In the genomic region with DNA sequence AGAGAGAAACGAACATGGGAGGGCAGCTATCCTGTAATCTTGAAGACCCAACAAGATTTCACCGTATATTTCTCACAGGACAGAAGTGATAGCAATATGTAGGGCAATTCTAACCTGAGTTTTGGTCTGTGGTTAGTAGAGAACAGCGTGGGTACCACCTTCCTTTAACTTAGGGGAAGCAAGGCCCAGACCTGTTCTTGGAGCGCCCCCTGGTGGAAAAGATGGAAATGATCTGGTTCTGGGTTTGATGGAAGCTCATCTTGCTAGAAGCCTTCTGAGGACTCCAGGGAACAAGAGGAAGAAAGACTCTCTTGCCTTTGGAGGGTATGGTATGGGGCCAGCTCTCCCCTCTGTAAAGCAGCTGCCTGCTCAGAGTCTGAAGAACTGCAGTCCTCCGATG, we compare ENCODE assay signal across 8 mouse cellular contexts. TPM values are rescaled to one million over a fixed set of nuclear protein-coding genes. Genes with fewer than 3 reads are reported as not detected.
A peak's percentile ranks its signal among the peaks of the same experiment; 100 is the strongest.
DNase-seq lines count a peak whose midpoint lies in the region; TF ChIP-seq lines count a peak whose summit lies in the region.
"Had no signal": no experiment of that assay in that cellular context is flagged by ENCODE, and none has a peak within 500 bp of the region (broad histone marks: within the 10 kb centered on the region; RNA-seq: fewer than 3 reads in every experiment).

No protein-coding gene starts in this region.

- in situ Hi-C loops in CH12.LX (cut with MboI; ENCODE audit: low pct_ligation_motif_present, low pct_unique_long_range_greater_than_20kb, low sequenced_read_pairs), result loop anchor here (5.0 kb wide), 1 partner anchor 296 kb away; no protein-coding TSS in a partner anchor

- TF ChIP-seq CTCF in CH12.LX (conservative IDR thresholded peaks at IDR 0.05 in 1 of 2, IDR thresholded peaks at IDR 0.05 in 1 of 2; ENCODE audit: low read depth in 2 of 2, low read length in 2 of 2), result peak; percentile 86 to 94

- TF ChIP-seq EP300 in CH12.LX (IDR thresholded peaks at IDR 0.05; ENCODE audit: low read length), result no peak

- H3K27ac ChIP-seq in CH12.LX (ENCODE audit: insufficient read depth, low read depth), result no peak overlapping the region

- H3K27me3 ChIP-seq in CH12.LX (replicated peaks), result no peaks in the 10 kb centered on the region

- dilution Hi-C loops in CH12.LX (cut with MboI; ENCODE audit: extremely low pct_ligation_motif_present, extremely low pct_unique_long_range_greater_than_20kb, low sequenced_read_pairs), result no loop called here

- H3K9me3 ChIP-seq in CH12.LX (replicated peaks; ENCODE audit: low read length), result no peaks in the 10 kb centered on the region

- peak; percentile 93 for TF ChIP-seq RAD21 in CH12.LX (IDR thresholded peaks at IDR 0.05; ENCODE audit: low read depth, low read length)

- peaks cover 0 to 12% of the 10 kb centered on the region in 2 experiments; a peak in 1 of 4 replicates for H3K4me1 ChIP-seq in CH12.LX (ENCODE audit: control insufficient read depth in 1 of 2, insufficient read depth in 2 of 2)

- no peak for TF ChIP-seq POLR2A in CH12.LX (IDR thresholded peaks at IDR 0.05; ENCODE audit: low read depth, low read length)

- H3K36me3 ChIP-seq in CH12.LX (replicated peaks in 1 of 2; ENCODE audit: control insufficient read depth in 1 of 2, insufficient read depth in 1 of 2, low read length in 1 of 2), result no peaks in the 10 kb centered on the region

- no peak overlapping the region for H3K9ac ChIP-seq in CH12.LX (ENCODE audit: insufficient read depth, low read depth)

- no peak overlapping the region for H3K4me2 ChIP-seq in CH12.LX (ENCODE audit: insufficient read depth, low read depth, poor library complexity, severe bottlenecking)

- no peak overlapping the region for H3K4me3 ChIP-seq in CH12.LX (replicated peaks in 1 of 3; ENCODE audit: low read depth in 2 of 3, low read length in 2 of 3, poor library complexity in 1 of 3)

- DNase-seq in CH12.LX (ENCODE audit: extremely low read depth), result peak; percentile 82
- DNase-seq in NIH3T3 (ENCODE audit: low read depth), result peak; percentile 88
- DNase-seq in cerebellum, adult 9-10 months, result peak; percentile 58
- DNase-seq in frontal cortex, postnatal 10 days (ENCODE audit: low spot score in 2 of 2), result peak; percentile 34 to 78
- DNase-seq in kidney, postnatal 36 days, result peak; percentile 42 to 81
- peak; percentile 35 to 42 for DNase-seq in lung, adult 18-20 months
- DNase-seq in right cerebral cortex, postnatal 14 days, result peak; percentile 80

- no peaks in the 10 kb centered on the region for H3K79me2 ChIP-seq in CH12.LX (replicated peaks; ENCODE audit: control insufficient read depth, extremely low read depth, insufficient read depth, poor library complexity, severe bottlenecking)

TF ChIP-seq in CH12.LX, 34 proteins besides CTCF, POLR2A, EP300 and RAD21:
- TF ChIP-seq TBP (conservative IDR thresholded peaks at IDR 0.05; ENCODE audit: low read depth, low read length) (no peak), ZC3H11A (IDR thresholded peaks at IDR 0.05; ENCODE audit: low read depth, low read length) (peak; percentile 26), NRF1 (IDR thresholded peaks at IDR 0.05; ENCODE audit: low read depth, low read length) (no peak), MXI1 (IDR thresholded peaks at IDR 0.05; ENCODE audit: low read depth, low read length) (no peak), SMC3 (IDR thresholded peaks at IDR 0.05; ENCODE audit: low read depth, low read length) (peak; percentile 86)
TF ChIP-seq in CH12.LX: peak in this region for 2.

RNA-seq across cellular contexts. Expression of a gene that starts 10.5 kb away (rescaled TPM):
- total RNA-seq in CH12.LX (2012; rRNA removed) (not detected in 2 replicates), CH12.LX (2014; rRNA removed) (not detected in 2 replicates)
- polyA plus RNA-seq in CH12.LX (2012; ENCODE audit: insufficient read length, low read depth), result not detected in 2 replicates
- polyA plus RNA-seq: liver, embryonic 16.5 days had no signal

RNA-seq across cellular contexts. Expression of a gene that starts 38.6 kb away (rescaled TPM):
- total RNA-seq in CH12.LX (2012; rRNA removed) (not detected in 2 replicates), CH12.LX (2014; rRNA removed) (not detected in 2 replicates)
- not detected in 2 replicates for polyA plus RNA-seq in CH12.LX (2012; ENCODE audit: insufficient read length, low read depth)
- polyA plus RNA-seq: liver, embryonic 16.5 days had no signal

RNA-seq across cellular contexts. Expression of a gene that starts 52.2 kb away (rescaled TPM):
- total RNA-seq in CH12.LX (2012; rRNA removed), result 0.04 TPM in 2 replicates
- not detected in 2 replicates for total RNA-seq in CH12.LX (2014; rRNA removed)
- 0.50 and 0.86 TPM in 2 replicates for polyA plus RNA-seq in CH12.LX (2012; ENCODE audit: insufficient read length, low read depth)
